Mouse (Mus musculus): ENCODE data around the gene Ptcd3. TPM values are rescaled to one million over a fixed set of nuclear protein-coding genes. Genes with fewer than 3 reads are reported as not detected.
"Not testable (repeated sequence)": the region's sequence is repeated elsewhere in the genome, so short reads cannot be mapped to it uniquely, and the experiment has no call there.

The Ptcd3 gene
- polyA plus RNA-seq, 1 experiment from 2014 or later, result 23.9 TPM

GRCm38 (mm10) chr6:71907702-71908235 lies 781 bp downstream of the Ptcd3 start:
- no peaks in the 10 kb centered on the region for H3K4me1 ChIP-seq (replicated peaks; ENCODE audit: control insufficient read depth, insufficient read depth, low read length)
- H3K4me3 ChIP-seq (ENCODE audit: low read depth, low read length), result peak overlapping the region; percentile 65
- peaks cover 29% of the 10 kb centered on the region for H3K36me3 ChIP-seq (ENCODE audit: control insufficient read depth, insufficient read depth)
- H3K9me3 ChIP-seq (ENCODE audit: control insufficient read depth), result no peaks in the 10 kb centered on the region
- no peak for TF ChIP-seq CTCF (IDR thresholded peaks at IDR 0.05; ENCODE audit: low read depth)
- peak overlapping the region; percentile 74 for H3K4me2 ChIP-seq (replicated peaks; ENCODE audit: low read depth)
- 3% methylated on average over 4 of the region's 4 CpGs for WGBS
- H3K9ac ChIP-seq (ENCODE audit: low read depth, low read length), result peak overlapping the region; percentile 56
- no peaks in the 10 kb centered on the region for H3K27me3 ChIP-seq (replicated peaks; ENCODE audit: control insufficient read depth, insufficient read depth, low read length)
- ATAC-seq, result no peak
- no peak overlapping the region for H3K27ac ChIP-seq (ENCODE audit: low read depth, low read length)

GRCm38 (mm10) chr6:71893263-71893662 lies 15.3 kb downstream of the Ptcd3 start:
- H3K4me3 ChIP-seq (ENCODE audit: low read depth, low read length), result no peak overlapping the region
- TF ChIP-seq CTCF (IDR thresholded peaks at IDR 0.05; ENCODE audit: low read depth), result no peak
- no peaks in the 10 kb centered on the region for H3K27me3 ChIP-seq (replicated peaks; ENCODE audit: control insufficient read depth, insufficient read depth, low read length)
- no peak for ATAC-seq
- H3K9ac ChIP-seq (ENCODE audit: low read depth, low read length), result no peak overlapping the region
- WGBS, result 92% methylated on average over 4 of the region's 4 CpGs
- peaks cover 80% of the 10 kb centered on the region for H3K36me3 ChIP-seq (ENCODE audit: control insufficient read depth, insufficient read depth)
- H3K9me3 ChIP-seq (ENCODE audit: control insufficient read depth), result no peaks in the 10 kb centered on the region
- no peak overlapping the region for H3K4me2 ChIP-seq (replicated peaks; ENCODE audit: low read depth)
- no peak overlapping the region for H3K27ac ChIP-seq (ENCODE audit: low read depth, low read length)
- H3K4me1 ChIP-seq (replicated peaks; ENCODE audit: control insufficient read depth, insufficient read depth, low read length), result no peaks in the 10 kb centered on the region

- Histone ChIP-seq H3K4me1 (replicated peaks; ENCODE audit: control insufficient read depth, insufficient read depth, low read length) (no peaks in the 10 kb centered on the region), H3K27me3 (replicated peaks; ENCODE audit: control insufficient read depth, insufficient read depth, low read length) (no peaks in the 10 kb centered on the region), H3K4me2 (replicated peaks; ENCODE audit: low read depth) (no peak overlapping the region), H3K4me3 (ENCODE audit: low read depth, low read length) (no peak overlapping the region), H3K36me3 (ENCODE audit: control insufficient read depth, insufficient read depth) (peaks cover 71% of the 10 kb centered on the region), H3K27ac (ENCODE audit: low read depth, low read length) (no peak overlapping the region; the same call in 1 of the 2 replicates), H3K9me3 (ENCODE audit: control insufficient read depth) (no peaks in the 10 kb centered on the region), H3K9ac (ENCODE audit: low read depth, low read length) (no peak overlapping the region)
- peak; percentile 29; the same call in 1 of the 2 replicates for TF ChIP-seq CTCF (IDR thresholded peaks at IDR 0.05; ENCODE audit: low read depth)
- WGBS, result 84% methylated on average over 3 of the region's 3 CpGs
- ATAC-seq, result no peak
Measured at GRCm38 (mm10) chr6:71877965-71878760, 30.4 kb downstream of the Ptcd3 start.

- Histone ChIP-seq H3K27me3 (replicated peaks; ENCODE audit: control insufficient read depth, insufficient read depth, low read length) (no peaks in the 10 kb centered on the region), H3K36me3 (ENCODE audit: control insufficient read depth, insufficient read depth) (peaks cover 68% of the 10 kb centered on the region), H3K9ac (ENCODE audit: low read depth, low read length) (no peak overlapping the region), H3K27ac (ENCODE audit: low read depth, low read length) (no peak overlapping the region), H3K4me2 (replicated peaks; ENCODE audit: low read depth) (no peak overlapping the region), H3K9me3 (ENCODE audit: control insufficient read depth) (no peaks in the 10 kb centered on the region), H3K4me1 (replicated peaks; ENCODE audit: control insufficient read depth, insufficient read depth, low read length) (no peaks in the 10 kb centered on the region), H3K4me3 (ENCODE audit: low read depth, low read length) (no peak overlapping the region)
- 90% methylated on average over 9 of the region's 9 CpGs for WGBS
- TF ChIP-seq CTCF (IDR thresholded peaks at IDR 0.05; ENCODE audit: low read depth), result no peak
- ATAC-seq, result no peak
Measured at GRCm38 (mm10) chr6:71871396-71871795, 37.2 kb downstream of the Ptcd3 start.

GRCm38 (mm10) chr6:71868809-71869208 lies 39.7 kb downstream of the Ptcd3 start:
- H3K27ac ChIP-seq (ENCODE audit: low read depth, low read length), result no peak overlapping the region
- no peaks in the 10 kb centered on the region for H3K9me3 ChIP-seq (ENCODE audit: control insufficient read depth)
- TF ChIP-seq CTCF (IDR thresholded peaks at IDR 0.05; ENCODE audit: low read depth), result peak; percentile 55
- no peak for ATAC-seq
- H3K4me2 ChIP-seq (replicated peaks; ENCODE audit: low read depth), result no peak overlapping the region
- H3K27me3 ChIP-seq (replicated peaks; ENCODE audit: control insufficient read depth, insufficient read depth, low read length), result no peaks in the 10 kb centered on the region
- H3K36me3 ChIP-seq (ENCODE audit: control insufficient read depth, insufficient read depth), result peaks cover 68% of the 10 kb centered on the region
- no peaks in the 10 kb centered on the region for H3K4me1 ChIP-seq (replicated peaks; ENCODE audit: control insufficient read depth, insufficient read depth, low read length)
- no peak overlapping the region for H3K4me3 ChIP-seq (ENCODE audit: low read depth, low read length)
- 91% methylated on average over 1 of the region's 1 CpGs for WGBS
- H3K9ac ChIP-seq (ENCODE audit: low read depth, low read length), result no peak overlapping the region

GRCm38 (mm10) chr6:71867751-71868150 lies 40.8 kb downstream of the Ptcd3 start:
- ATAC-seq, result no peak
- Histone ChIP-seq H3K27me3 (replicated peaks; ENCODE audit: control insufficient read depth, insufficient read depth, low read length) (no peaks in the 10 kb centered on the region), H3K9ac (ENCODE audit: low read depth, low read length) (no peak overlapping the region), H3K4me3 (ENCODE audit: low read depth, low read length) (no peak overlapping the region), H3K9me3 (ENCODE audit: control insufficient read depth) (no peaks in the 10 kb centered on the region), H3K36me3 (ENCODE audit: control insufficient read depth, insufficient read depth) (peaks cover 67% of the 10 kb centered on the region), H3K4me2 (replicated peaks; ENCODE audit: low read depth) (no peak overlapping the region), H3K27ac (ENCODE audit: low read depth, low read length) (no peak overlapping the region), H3K4me1 (replicated peaks; ENCODE audit: control insufficient read depth, insufficient read depth, low read length) (no peaks in the 10 kb centered on the region)
- WGBS, result 91% methylated on average over 2 of the region's 2 CpGs
- no peak for TF ChIP-seq CTCF (IDR thresholded peaks at IDR 0.05; ENCODE audit: low read depth)

GRCm38 (mm10) chr6:71846906-71847305 lies 61.6 kb downstream of the Ptcd3 start:
- not testable (repeated sequence) for H3K27me3 ChIP-seq (replicated peaks; ENCODE audit: control insufficient read depth, insufficient read depth, low read length); H3K9ac ChIP-seq (ENCODE audit: low read depth, low read length); H3K4me2 ChIP-seq (replicated peaks; ENCODE audit: low read depth); H3K27ac ChIP-seq (ENCODE audit: low read depth, low read length); H3K4me1 ChIP-seq (replicated peaks; ENCODE audit: control insufficient read depth, insufficient read depth, low read length); H3K9me3 ChIP-seq (ENCODE audit: control insufficient read depth); H3K4me3 ChIP-seq (ENCODE audit: low read depth, low read length)
- peaks cover 22% of the 10 kb centered on the region for H3K36me3 ChIP-seq (ENCODE audit: control insufficient read depth, insufficient read depth)
- 77% methylated on average over 6 of the region's 6 CpGs for WGBS
- ATAC-seq, result peak; percentile 31; the same call in 1 of the 2 replicates
